Mouse (Mus musculus) retina, embryonic 14.5 days (tissue): ENCODE measurements around the gene Mindy1.
A peak's percentile ranks its signal among the peaks of the same experiment; 100 is the strongest.

Source experiments
- DNase-seq: peaks from one replicate; pipeline ENCODE4 v3.0.0-alpha.2; 2015; ENCODE audit warnings: low spot score

Gene Mindy1

DNA sequence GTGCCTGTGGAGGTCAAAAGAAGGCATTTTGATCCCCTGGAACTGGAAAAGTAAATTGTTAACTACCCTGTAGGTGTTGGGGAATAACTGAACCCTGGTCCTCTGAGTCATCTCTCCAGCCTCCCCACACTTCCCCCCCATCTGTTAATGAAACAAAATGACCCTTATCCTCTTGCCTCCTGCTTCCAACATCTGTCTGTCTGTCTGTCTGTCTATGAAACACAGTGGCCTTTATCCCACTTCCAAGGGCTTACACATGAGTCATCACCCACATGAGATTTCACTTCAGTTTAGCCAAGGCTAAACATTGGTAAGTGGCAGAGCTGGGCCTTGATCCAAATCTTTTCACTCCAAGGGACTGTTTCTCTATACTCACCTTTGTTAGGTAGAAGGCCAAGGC lies 13.3 kb upstream of the Mindy1 start:
- DNase-seq, result no peak

DNA sequence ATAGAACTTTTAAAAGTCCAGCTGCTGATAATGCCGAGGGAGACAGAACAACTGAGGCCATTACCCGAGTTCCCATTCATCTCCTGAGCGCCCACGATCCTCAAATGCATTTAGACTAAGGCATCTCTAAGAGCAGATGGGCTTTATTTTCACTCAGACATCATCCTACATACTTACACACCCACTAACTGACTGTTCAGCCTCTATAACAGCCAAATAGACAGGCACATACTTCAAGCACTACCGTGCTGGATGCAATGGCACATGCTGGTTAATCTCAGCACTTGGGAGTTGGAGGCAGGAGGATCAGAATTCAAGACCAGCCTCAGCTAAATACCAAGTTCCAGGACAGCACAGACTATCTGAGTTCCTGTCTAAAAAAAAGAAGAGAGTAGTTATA lies 11.4 kb upstream of the Mindy1 start:
- no peak for DNase-seq

DNA sequence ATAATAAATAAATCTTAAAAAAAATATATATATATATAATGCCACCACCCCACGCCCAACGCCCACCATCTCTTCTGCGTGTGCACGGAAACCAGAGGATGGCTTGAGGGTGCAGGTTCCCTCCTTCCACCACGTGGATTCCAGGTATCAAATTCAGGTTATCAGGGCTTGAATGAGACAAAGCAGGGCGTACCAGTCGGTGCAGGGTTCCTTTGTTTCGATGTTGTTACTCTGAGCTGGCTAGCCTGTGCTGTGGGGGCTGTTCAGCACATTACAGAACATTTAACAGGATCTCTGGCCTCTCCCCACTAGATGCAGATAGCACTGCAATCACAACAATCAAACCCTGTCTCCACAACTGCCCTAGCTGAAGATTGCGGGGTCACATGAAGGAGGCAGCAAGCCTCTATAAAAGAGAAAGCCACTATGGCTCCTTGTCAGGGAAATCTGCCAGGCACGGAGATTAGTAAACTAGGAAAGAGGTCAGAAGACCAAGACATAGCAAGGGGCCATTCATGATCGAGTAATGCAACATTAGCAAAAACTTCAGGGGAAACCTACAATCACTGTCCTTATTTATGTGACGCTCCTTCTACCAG lies 10.3 kb upstream of the Mindy1 start:
- no peak for DNase-seq

DNA sequence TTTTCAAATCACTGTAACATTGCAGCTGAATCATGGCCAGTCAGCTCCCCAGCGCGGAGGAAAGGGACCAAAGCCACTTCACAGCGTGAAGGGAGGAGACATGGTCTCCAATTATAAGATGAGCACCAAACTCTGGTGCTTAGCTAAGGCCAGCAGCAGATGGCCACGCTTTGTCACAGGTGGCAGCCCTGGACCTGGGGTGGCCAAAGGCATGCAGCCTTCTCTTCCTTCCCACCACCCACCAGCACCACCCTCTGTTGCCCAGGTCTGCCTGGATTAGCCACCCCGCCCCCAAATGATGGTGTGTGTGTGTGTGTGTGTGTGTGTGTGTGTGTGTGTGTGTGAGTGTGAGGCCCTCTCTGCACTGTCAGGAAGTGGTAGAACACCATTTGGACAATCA lies 7.7 kb upstream of the Mindy1 start:
- DNase-seq, result no peak

DNA sequence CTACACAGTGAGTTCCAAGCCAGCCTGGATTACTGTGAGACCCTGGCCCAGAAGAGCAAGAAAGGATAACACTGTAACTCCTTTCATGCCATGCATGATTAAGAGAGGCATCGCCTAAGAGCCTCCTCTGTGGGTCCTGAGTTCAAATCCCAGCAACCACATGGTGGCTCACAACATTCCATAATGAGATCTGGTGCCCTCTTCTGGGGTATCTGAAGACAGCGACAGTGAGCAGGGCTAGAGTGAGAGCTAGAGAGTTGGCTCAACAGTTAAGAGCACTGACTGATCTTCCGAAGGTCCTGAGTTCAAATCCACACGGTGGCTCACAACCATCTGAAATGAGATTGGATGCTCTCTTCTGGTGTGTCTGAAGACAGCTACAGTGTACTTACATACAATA lies 6.7 kb upstream of the Mindy1 start:
- DNase-seq, result no peak

DNA sequence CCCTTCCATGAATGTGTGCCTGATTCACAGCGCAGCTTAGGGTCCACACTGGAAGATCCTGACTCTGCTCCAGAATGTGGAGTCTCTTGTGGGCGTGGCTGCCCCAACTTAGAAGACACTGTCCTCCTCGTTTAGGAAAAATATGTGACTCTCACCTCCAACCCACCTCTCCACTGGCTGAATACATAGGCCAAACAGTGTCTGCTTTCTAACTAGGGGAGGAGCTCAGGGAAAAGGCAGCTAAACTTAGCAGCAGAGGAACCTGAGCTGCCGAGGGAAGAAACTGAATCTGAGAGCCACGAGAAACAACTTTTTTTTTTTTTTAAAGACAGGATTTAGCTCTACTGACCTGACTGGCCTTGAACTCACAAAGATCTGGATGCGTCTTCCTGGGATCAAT lies 6.0 kb upstream of the Mindy1 start:
- no peak for DNase-seq

DNA sequence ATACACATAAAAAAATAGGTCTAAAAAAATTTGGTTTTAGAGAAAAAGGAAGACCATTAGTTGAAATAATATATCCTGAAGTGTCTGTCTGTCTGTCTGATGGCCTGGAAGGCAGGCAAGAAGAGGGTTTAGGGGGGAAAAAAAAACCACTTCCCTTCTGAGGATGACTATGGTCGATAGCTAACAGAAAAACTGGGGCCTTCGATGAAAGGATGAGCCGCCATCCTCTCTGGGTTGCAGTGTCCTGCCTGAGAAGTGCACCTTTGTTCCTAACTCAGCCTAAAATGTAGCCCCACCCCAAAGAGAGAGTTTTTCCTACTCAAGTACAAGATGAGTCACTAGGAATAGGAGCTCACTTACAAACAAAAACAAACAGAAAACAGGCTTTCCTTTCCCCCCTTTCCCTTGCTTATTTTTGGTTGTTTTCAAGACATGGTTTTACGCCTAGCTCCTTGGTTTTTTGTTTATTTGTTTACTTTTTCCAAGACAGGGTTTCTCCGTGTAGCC lies 4.7 kb upstream of the Mindy1 start:
- no peak for DNase-seq

DNA sequence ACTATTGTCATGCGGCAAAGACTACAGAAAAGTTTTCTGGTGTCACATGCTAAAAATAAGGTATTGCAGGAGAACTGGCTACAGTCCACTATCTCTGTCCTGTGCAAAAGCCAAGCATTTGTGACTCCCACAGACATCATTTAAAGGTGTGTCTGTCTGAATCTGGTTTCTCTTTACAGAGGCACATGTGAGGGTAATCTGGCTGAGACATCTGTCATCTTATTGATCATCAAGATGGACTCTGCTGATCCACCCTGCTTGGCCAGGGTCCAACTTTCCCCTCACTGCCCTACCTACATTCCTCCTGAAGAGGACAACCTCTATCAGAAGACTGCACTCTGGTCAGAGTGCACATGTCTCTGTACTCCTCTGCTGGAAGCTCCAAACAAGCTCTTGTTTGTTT lies 4.0 kb upstream of the Mindy1 start:
- peak; percentile 12 for DNase-seq

DNA sequence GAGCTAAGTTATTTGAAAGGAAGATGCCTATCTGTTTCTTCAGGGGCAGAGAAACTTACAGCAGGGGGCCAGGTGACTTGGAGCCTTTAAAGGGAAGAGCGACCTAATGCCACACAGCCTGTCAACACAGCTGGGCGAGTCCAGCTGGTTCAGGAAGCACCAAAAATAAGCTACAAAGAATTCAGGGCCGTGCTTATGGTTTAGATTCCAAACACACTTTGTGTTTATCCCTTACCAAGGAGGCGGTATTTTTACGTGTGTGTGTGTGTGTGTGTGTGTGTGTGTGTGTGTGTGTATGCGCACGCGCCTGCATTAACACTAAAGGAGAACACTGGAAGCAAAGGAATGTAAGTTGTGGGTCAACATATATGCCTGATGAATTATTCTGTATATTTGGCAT lies 398 bp upstream of the Mindy1 start:
- DNase-seq, result peak; percentile 10

DNA sequence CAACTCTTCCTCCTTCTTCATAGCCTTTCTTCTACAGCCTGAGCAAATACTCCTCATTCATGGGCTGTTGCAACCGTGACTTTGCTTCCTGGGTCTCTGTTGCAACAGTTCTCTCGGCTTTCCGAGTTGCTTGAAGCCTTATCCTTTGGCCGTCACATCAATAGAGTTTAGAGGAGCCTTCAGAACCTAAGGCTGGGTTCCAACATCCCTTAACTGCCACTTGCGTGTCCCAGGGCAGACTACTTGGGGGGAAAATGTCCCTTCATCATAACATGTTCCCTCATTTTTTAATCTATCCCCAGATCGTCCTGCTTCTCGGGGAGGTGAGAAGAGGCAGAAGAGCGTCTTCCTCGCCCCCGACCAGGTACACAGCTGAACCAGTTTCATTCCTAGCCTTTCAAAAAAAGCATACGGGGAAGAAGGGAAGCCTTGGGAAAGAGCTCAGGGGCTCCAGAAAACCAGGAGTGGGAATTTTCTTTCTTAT lies 1.3 kb downstream of the Mindy1 start:
- DNase-seq, result peak; percentile 37

DNA sequence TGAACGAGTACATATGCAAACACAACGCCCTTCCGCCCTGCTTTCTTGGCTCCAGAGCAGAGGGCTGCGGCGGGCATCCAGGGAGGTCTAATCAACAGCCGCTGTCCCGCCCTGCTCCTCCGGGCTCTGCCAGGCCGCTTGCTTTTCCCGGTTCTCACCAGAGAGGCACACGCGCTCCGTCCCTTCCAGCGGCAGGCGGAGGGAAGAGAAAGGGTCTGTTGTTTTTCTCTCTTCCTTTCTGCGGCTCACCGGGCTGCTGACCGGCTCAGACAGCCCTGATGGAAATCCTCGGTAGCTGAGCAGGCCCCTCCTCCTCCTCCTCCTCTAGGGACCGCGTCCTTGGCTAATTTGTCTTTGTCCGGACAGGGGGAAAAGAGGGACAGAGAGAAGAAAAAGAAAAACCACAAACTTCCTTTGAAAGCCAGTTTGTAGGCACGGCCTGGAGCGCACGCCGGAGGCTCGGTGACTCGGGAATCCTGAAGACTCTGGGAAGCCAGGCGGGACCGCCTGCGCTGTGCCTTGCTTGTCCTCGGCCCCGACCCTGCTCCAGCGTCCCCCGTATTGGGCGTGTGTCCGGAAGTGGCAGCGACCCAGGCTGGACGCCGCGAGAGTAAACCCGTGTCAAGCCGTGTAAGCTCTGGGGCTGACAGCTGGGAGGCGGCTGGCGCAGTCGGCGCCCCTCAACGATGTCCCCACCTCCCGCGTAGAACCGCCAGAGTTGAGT lies 1.9 kb downstream of the Mindy1 start:
- peak; percentile 80 for DNase-seq

DNA sequence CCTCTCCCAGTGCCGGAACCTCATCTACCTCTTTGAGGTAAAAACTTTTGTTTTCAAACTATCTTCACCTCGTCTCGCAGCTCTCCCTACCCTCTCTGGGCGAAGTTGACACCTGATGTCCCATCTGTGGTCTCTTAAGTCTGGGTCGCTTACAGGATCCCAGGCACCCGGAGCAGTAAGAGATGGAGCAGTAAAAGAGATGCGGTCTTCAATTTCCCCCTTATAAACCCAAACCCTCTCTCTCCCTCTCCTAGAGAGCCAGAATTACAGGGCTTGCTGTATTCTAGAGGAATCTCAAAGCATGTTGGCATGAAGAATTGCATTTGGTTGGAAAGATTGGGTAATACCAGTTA lies 2.4 kb downstream of the Mindy1 start:
- no peak for DNase-seq

DNA sequence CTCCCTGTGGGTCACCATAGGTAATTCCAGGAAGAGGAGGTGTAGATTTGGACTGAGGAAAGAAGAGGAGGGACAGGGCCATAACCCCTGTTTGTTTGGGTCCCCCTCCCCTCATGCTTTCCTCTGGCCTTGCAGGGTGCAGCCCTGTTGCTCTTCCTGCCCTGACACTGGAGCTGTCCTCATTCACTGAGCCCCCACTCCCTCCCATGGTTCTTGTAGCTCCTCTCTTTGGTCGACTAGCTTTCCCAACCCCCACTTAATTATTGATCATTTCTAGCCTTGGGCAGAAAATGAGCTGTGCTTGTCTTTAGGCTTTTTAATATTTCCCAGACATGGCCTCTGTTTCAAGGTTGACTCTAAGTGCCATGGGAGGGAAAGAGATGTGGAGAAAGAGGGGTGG lies 2.9 kb downstream of the Mindy1 start:
- DNase-seq, result peak; percentile 18

DNA sequence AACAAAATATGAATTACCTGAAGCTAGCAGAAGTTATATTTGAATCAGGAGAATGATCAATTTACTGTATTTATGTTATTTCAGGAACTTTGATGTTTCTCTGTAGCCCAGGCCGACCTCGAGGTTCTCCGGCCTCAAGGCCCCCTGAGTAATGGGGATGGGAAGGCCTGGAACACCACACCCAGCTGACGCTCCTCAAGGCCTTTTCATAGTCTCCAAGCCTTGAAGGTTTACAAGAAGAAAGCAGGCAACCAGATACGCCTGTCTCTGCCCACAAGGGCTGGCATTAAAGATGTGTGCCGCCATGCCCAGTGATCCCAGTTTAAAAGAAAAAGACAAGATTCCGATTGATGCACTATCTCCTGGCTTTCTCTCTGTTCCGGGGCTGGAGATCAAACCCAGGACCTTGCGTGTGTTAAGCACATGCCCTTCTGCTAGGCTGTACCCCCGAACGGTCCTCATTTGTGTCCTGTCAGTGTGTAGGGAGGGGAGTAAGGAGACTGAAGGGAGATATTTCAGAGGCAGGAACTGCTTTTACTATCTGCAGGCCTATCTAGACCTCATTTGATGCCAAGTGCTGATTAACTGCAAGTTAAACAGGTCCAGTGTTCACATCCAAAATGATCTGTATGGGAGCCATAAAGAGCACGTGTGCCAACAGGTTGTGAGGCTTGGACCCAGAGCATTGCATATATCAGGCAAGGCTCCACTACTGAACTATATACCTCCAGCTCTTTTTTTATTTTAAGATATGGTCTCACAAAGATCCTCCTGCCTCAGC lies 3.5 kb downstream of the Mindy1 start:
- DNase-seq, result no peak

DNA sequence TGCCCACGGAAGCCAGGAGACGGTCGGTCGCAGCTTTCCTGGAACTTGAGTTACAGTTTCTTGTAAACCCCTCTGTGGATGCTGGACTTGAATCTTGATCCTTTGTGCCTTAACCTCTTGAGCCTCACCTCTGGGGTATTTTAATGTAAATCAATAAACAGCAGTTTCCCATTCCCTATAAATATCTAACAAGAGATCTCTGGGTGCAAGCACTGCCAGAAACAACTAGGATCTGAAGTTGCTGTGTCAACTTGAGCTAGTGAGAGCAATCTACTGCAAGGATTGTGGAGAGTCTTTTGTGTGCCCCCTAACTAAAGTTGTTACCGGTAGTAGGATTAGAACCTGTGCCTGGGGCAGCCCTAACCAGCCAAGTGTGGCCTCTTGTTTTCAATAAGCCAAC lies 4.2 kb downstream of the Mindy1 start:
- DNase-seq, result no peak

DNA sequence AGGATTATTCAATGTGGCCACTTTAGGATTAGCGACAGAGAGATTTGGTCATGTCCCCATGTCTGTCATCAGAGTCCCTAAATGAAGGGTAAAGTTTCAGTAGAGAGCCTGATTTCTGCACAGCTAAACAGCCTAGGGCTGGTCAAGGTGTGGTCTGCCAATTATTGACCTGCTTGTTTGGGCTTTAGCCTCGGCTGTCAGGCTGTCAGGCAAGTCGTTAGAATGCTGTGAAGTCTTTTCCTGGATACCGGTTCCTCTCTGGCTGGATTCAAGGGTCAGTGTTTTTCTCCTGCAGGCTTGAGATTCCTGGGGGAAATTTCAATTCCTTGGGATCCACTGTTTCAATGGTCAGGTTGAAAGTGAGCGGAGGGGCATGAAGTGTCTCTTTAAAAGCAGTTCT lies 4.9 kb downstream of the Mindy1 start:
- DNase-seq, result no peak

DNA sequence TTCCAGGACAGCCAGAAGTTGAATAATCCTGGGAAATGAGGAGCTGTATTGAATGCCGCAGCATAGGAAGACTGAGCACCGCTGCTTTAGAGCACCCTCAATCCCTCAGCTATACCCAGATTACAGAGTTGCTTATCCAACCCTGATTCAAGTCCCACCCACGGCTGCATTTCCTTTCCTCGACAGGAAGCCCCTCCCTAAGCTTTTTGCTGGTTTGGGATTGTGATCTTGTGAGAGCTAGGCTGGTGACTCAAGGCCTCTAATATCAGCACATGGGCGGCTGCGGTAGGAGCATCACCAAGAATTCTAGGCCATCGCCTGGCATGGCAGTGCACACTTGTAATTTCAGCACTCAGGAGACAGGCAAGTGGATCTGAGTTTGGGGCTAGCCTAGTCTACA lies 5.4 kb downstream of the Mindy1 start:
- DNase-seq, result no peak

DNA sequence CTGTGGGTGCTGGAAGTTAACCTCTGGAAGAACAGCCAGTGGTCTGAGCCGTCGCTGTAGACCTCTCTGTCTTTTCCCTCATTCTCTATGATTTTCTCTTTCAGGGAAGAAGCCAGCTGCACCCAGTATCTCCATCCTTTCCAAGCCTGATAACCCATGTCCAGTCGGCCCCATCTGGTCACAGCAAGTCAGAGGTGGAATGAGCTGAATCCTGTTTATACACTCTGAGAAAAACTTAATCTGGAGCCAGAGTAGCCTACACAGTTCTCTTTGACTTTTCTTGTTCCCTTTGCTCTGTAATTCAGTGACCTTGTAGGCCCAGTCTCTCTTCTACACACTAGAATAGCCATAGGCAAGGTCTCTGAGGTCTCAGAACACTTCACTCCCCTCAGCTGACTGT lies 6.4 kb downstream of the Mindy1 start:
- DNase-seq, result no peak

DNA sequence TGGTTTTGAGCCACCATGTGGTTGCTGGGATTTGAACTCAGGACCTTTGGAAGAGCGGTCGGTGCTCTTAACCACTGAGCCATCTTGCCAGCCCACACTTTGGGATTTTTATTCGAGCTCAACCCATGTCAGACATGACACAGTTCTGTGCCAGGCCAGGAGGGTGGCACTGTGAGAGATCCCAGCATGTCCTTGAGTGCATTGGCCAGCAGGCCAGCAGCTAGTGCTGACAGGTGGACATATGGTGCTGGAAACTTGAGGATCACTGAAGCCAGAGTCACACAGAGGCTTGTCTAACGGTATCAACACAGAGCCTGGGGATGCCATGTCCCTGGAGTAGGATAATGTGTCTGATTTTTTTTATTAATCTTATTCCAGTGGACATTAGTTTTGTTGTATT lies 8.3 kb downstream of the Mindy1 start:
- DNase-seq, result no peak

DNA sequence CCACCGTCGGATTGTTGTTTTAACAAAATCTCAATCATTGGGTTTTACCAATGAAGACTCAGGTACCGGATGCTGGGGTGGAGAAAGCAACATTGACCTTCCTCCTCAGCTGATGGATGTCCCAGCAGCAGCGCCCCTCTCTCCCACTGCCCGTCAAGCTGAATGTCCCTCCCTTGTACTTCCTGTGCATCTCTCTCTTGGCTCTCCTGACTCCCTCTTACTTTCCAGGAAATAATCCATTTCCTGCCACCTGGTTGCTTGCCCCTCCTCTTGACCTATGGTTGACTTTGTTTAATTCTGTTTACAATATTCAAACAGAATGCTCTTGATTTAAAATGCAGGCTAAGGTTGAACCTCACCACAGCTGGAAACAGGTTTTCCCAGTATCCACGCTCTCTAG lies 9.0 kb downstream of the Mindy1 start:
- no peak for DNase-seq

DNA sequence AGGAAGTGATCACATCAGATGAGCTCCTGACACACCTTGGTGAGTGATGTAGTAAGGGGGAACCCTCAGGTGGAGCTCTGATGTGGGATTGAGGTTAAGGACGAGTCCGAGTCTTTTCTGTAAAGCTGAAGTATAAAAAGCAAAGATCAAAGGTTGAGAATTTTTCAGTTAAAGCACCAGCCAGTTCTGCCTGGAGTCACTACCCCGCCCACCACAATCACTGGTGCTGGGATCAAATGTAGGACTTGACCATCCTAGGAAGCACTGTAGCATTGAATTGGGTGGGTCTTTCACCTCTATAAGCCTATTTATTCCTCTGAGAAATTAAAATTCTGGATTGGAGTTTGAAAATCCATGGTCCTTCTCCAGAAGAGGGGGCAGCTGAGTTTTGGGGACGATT lies 9.9 kb downstream of the Mindy1 start:
- DNase-seq, result no peak

DNA sequence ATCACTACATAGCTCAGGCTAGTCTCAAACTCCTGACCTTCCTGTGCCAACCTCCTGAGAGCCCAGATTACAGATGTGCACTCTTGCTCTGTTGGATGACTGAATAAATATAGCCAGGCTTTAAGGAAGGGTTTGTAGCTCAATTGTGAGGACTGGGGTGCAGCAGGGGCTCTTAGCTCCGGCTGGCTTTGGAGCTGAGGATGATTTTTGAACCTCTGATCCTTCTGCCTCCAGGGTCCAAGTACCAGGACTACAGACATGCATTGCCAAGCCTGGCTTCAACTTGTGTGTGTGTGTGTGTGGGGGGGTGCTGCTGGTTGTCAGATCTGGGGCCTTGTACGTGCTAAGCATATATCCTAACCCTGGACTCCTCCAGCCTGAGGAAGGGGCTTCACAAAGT lies 11.8 kb downstream of the Mindy1 start:
- DNase-seq, result no peak

DNA sequence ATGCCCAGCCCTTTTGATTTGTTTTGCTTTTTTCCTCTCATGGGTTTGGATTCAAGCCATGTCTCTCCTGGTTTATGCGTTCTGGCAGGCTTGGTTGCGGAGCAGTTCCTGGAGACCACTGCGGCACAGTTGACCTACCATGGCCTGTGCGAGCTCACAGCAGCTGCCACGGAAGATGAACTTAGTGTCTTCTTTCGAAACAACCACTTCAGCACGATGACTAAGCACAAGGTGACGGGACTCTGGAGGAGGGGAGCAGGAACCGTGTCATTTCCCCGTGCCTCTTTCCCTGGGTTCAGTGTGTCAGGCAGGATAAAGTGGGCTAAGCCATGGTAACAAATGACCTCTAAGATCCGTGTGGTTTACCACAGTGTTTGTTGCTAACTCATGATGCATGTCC lies 12.4 kb downstream of the Mindy1 start:
- no peak for DNase-seq
